Mouse (Mus musculus): ENCODE results near the gene Dhrs13. TPM values are rescaled to one million over a fixed set of nuclear protein-coding genes. Genes with fewer than 3 reads are reported as not detected.
A peak's percentile ranks its signal among the peaks of the same experiment; 100 is the strongest.
"Not testable (repeated sequence)": the region's sequence is repeated elsewhere in the genome, so short reads cannot be mapped to it uniquely, and the experiment has no call there.

The Dhrs13 gene
- polyA plus RNA-seq, 1 experiment from 2014 or later: 20.5 TPM

- Histone ChIP-seq H3K27ac (no peak overlapping the region), H3K4me2 (no peak overlapping the region), H3K4me3 (no peak overlapping the region), H3K36me3 (peaks cover 86% of the 10 kb centered on the region), H3K9me3 (no peaks in the 10 kb centered on the region), H3K4me1 (no peaks in the 10 kb centered on the region), H3K27me3 (no peaks in the 10 kb centered on the region), H3K9ac (no peak overlapping the region)
- ATAC-seq (ENCODE audit: insufficient number of reproducible peaks, insufficient read depth, low FRiP score, low TSS enrichment, low read depth): no peak
- 84% methylated on average over 8 of the region's 8 CpGs for WGBS
These were observed 8.5 kb upstream of the Dhrs13 start for GRCm38 (mm10) chr11:78023607-78024006.

- Histone ChIP-seq H3K27me3 (no peaks in the 10 kb centered on the region), H3K27ac (no peak overlapping the region), H3K9ac (no peak overlapping the region), H3K9me3 (no peaks in the 10 kb centered on the region), H3K4me2 (no peak overlapping the region), H3K4me1 (peaks cover 25% of the 10 kb centered on the region), H3K36me3 (peaks cover 57% of the 10 kb centered on the region), H3K4me3 (no peak overlapping the region)
- no peak for ATAC-seq (ENCODE audit: insufficient number of reproducible peaks, insufficient read depth, low FRiP score, low TSS enrichment, low read depth)
- 86% methylated on average over 8 of the region's 8 CpGs for WGBS
These were observed 2.8 kb upstream of the Dhrs13 start for GRCm38 (mm10) chr11:78029240-78029639.

- Histone ChIP-seq H3K9me3 (no peaks in the 10 kb centered on the region), H3K9ac (no peak overlapping the region), H3K27me3 (no peaks in the 10 kb centered on the region), H3K4me2 (no peak overlapping the region), H3K36me3 (peaks cover 54% of the 10 kb centered on the region), H3K4me3 (no peak overlapping the region), H3K27ac (no peak overlapping the region), H3K4me1 (peaks cover 28% of the 10 kb centered on the region)
- ATAC-seq (ENCODE audit: insufficient number of reproducible peaks, insufficient read depth, low FRiP score, low TSS enrichment, low read depth): no peak
- 59% methylated on average over 2 of the region's 2 CpGs for WGBS
These were observed 1.5 kb upstream of the Dhrs13 start for GRCm38 (mm10) chr11:78030600-78030999.

GRCm38 (mm10) chr11:78031389-78031788 is 691 bp upstream of the Dhrs13 start:
- peak overlapping the region; percentile 92 for H3K27ac ChIP-seq
- H3K4me3 ChIP-seq: peak overlapping the region; percentile 77
- no peaks in the 10 kb centered on the region for H3K9me3 ChIP-seq

GRCm38 (mm10) chr11:78032809-78033195 is 722 bp downstream of the Dhrs13 start:
- Histone ChIP-seq H3K27me3 (no peaks in the 10 kb centered on the region), H3K4me1 (peaks cover 40% of the 10 kb centered on the region), H3K36me3 (peaks cover 32% of the 10 kb centered on the region), H3K4me2 (peak overlapping the region; percentile 80), H3K27ac (peak overlapping the region; percentile 92; the same call in 1 of the 2 replicates), H3K4me3 (peak overlapping the region; percentile 77), H3K9ac (peak overlapping the region; percentile 88), H3K9me3 (no peaks in the 10 kb centered on the region)
- 13% methylated on average over 5 of the region's 5 CpGs for WGBS
- ATAC-seq (ENCODE audit: insufficient number of reproducible peaks, insufficient read depth, low FRiP score, low TSS enrichment, low read depth): no peak

More at GRCm38 (mm10) chr11:78031389-78031788, 691 bp upstream of the Dhrs13 start:
- Histone ChIP-seq H3K4me1 (peaks cover 28% of the 10 kb centered on the region), H3K4me2 (peak overlapping the region; percentile 80), H3K27me3 (no peaks in the 10 kb centered on the region), H3K9ac (peak overlapping the region; percentile 88), H3K36me3 (peaks cover 47% of the 10 kb centered on the region)
- no peak for ATAC-seq (ENCODE audit: insufficient number of reproducible peaks, insufficient read depth, low FRiP score, low TSS enrichment, low read depth)
- 32% methylated on average over 6 of the region's 6 CpGs for WGBS

- no peak overlapping the region for H3K4me2 ChIP-seq
- H3K27me3 ChIP-seq: no peaks in the 10 kb centered on the region
- H3K36me3 ChIP-seq: peaks cover 20% of the 10 kb centered on the region
- WGBS: 92% methylated on average over 23 of the region's 23 CpGs
- no peak overlapping the region for H3K9ac ChIP-seq
- peaks cover 50% of the 10 kb centered on the region for H3K4me1 ChIP-seq
- H3K27ac ChIP-seq: no peak overlapping the region
- no peak overlapping the region for H3K4me3 ChIP-seq
- no peaks in the 10 kb centered on the region for H3K9me3 ChIP-seq
- no peak for ATAC-seq (ENCODE audit: insufficient number of reproducible peaks, insufficient read depth, low FRiP score, low TSS enrichment, low read depth)
These were observed 2.0 kb downstream of the Dhrs13 start for GRCm38 (mm10) chr11:78033931-78034617.

GRCm38 (mm10) chr11:78036791-78037190 is 4.7 kb downstream of the Dhrs13 start:
- no peak for ATAC-seq (ENCODE audit: insufficient number of reproducible peaks, insufficient read depth, low FRiP score, low TSS enrichment, low read depth)
- H3K36me3 ChIP-seq: peaks cover 26% of the 10 kb centered on the region
- H3K4me2 ChIP-seq: no peak overlapping the region
- peaks cover 47% of the 10 kb centered on the region for H3K4me1 ChIP-seq
- H3K27me3 ChIP-seq: no peaks in the 10 kb centered on the region
- no peak overlapping the region for H3K4me3 ChIP-seq
- 0 out of 2 replicates have a peak overlapping the region, but pooled peaks have one; percentile 11 for H3K9ac ChIP-seq
- no peaks in the 10 kb centered on the region for H3K9me3 ChIP-seq
- WGBS: 84% methylated on average over 10 of the region's 10 CpGs
- no peak overlapping the region for H3K27ac ChIP-seq

GRCm38 (mm10) chr11:78037831-78038752 is 6.0 kb downstream of the Dhrs13 start, which contains the start of gene Flot2:
TSS of gene Flot2 (plus strand) at chr11:78037931.
- H3K4me3 ChIP-seq: peak within 1 kb of the TSS; percentile 81
- peak within 1 kb of the TSS; percentile 65 for H3K27ac ChIP-seq
- no peaks in the 10 kb centered on the region for H3K27me3 ChIP-seq
- H3K4me1 ChIP-seq: peaks cover 39% of the 10 kb centered on the region
- peak; percentile 78 for ATAC-seq (ENCODE audit: insufficient number of reproducible peaks, insufficient read depth, low FRiP score, low TSS enrichment, low read depth)
- peaks cover 36% of the 10 kb centered on the region for H3K36me3 ChIP-seq
- peak within 1 kb of the TSS; percentile 74 for H3K4me2 ChIP-seq
- 2% methylated on average over 55 of the region's 55 CpGs for WGBS
- no peaks in the 10 kb centered on the region for H3K9me3 ChIP-seq
- peak within 1 kb of the TSS; percentile 86 for H3K9ac ChIP-seq

GRCm38 (mm10) chr11:78040878-78041277 is 8.8 kb downstream of the Dhrs13 start:
- Histone ChIP-seq H3K4me1 (peaks cover 32% of the 10 kb centered on the region), H3K9ac (no peak overlapping the region), H3K4me2 (no peak overlapping the region), H3K27ac (no peak overlapping the region), H3K9me3 (no peaks in the 10 kb centered on the region), H3K27me3 (no peaks in the 10 kb centered on the region), H3K4me3 (no peak overlapping the region), H3K36me3 (peaks cover 23% of the 10 kb centered on the region)
- no peak for ATAC-seq (ENCODE audit: insufficient number of reproducible peaks, insufficient read depth, low FRiP score, low TSS enrichment, low read depth)
- WGBS: 56% methylated on average over 2 of the region's 2 CpGs

GRCm38 (mm10) chr11:78042290-78042870 is 10.3 kb downstream of the Dhrs13 start:
- H3K27me3 ChIP-seq; H3K9me3 ChIP-seq; ATAC-seq (ENCODE audit: insufficient number of reproducible peaks, insufficient read depth, low FRiP score, low TSS enrichment, low read depth); H3K4me3 ChIP-seq; H3K27ac ChIP-seq; H3K4me2 ChIP-seq; H3K9ac ChIP-seq: not testable (repeated sequence)
- 92% methylated on average over 4 of the region's 4 CpGs for WGBS
- Histone ChIP-seq H3K36me3 (peaks cover 25% of the 10 kb centered on the region), H3K4me1 (peaks cover 25% of the 10 kb centered on the region)

GRCm38 (mm10) chr11:78044758-78045251 is 12.7 kb downstream of the Dhrs13 start:
- WGBS: 75% methylated on average over 5 of the region's 5 CpGs
- Histone ChIP-seq H3K9ac (no peak overlapping the region), H3K36me3 (peaks cover 25% of the 10 kb centered on the region), H3K4me2 (no peak overlapping the region), H3K4me3 (no peak overlapping the region), H3K4me1 (peaks cover 6% of the 10 kb centered on the region), H3K27me3 (no peaks in the 10 kb centered on the region), H3K9me3 (no peaks in the 10 kb centered on the region), H3K27ac (0 out of 2 replicates have a peak overlapping the region, but pooled peaks have one; percentile 7)
- no peak for ATAC-seq (ENCODE audit: insufficient number of reproducible peaks, insufficient read depth, low FRiP score, low TSS enrichment, low read depth)

All from embryonic facial prominence, embryonic 13.5 days (tissue).